Mouse (Mus musculus) forebrain, embryonic 10.5 days (tissue): Measurements from ENCODE around the gene Grk6. TPM values are rescaled to one million over a fixed set of nuclear protein-coding genes. Genes with fewer than 3 reads are reported as not detected.

Experiments
- DNase-seq: peaks from one replicate; pipeline ENCODE4 v3.0.0-alpha.2; 2017; ENCODE audit warnings: low spot score; ENCODE audit errors: extremely low spot score
- H3K27ac ChIP-seq: fragments of 300-500 bp; sonication (generic); 2 replicates; pipeline ENCODE4 v1.5.1; 2016; ENCODE audit warnings: mild to moderate bottlenecking
- H3K27me3 ChIP-seq: fragments of 300-500 bp; sonication (generic); 2 replicates; pipeline ENCODE4 v1.6.1; 2016; ENCODE audit warnings: mild to moderate bottlenecking; ENCODE audit not compliant: poor library complexity, severe bottlenecking
- H3K36me3 ChIP-seq: fragments of 300-500 bp; sonication (generic); replicated peaks from 2 replicates; pipeline ENCODE4 v1.6.1; 2016; ENCODE audit warnings: mild to moderate bottlenecking, moderate library complexity
- H3K4me1 ChIP-seq: fragments of 300-500 bp; sonication (generic); 2 replicates; pipeline ENCODE4 v1.6.1; 2016
- H3K4me3 ChIP-seq: fragments of 300-500 bp; sonication (generic); 2 replicates; pipeline ENCODE4 v1.5.1; 2016; ENCODE audit warnings: mild to moderate bottlenecking, moderate library complexity
- H3K9me3 ChIP-seq: fragments of 300-500 bp; sonication (generic); 2 replicates; pipeline ENCODE4 v1.6.1; 2016; ENCODE audit warnings: mild to moderate bottlenecking, moderate library complexity
- WGBS: fragments of 180-500 bp; shearing (Covaris S2); methylation state at CpG from one replicate; pipeline ENCODE4 v1.1.7; 2016; 5-methylcytosine and 5-hydroxymethylcytosine counted together
- polyA plus RNA-seq: library from polyadenylated mRNA; unstranded; fragments of >200 nt; fragmentation: Nextera tagmentation; extraction: Ambion mirVana; gene quantifications from 2 replicates; pipeline ENCODE4 v1.2.1, GENCODE M21; 2016

Gene Grk6
- polyA plus RNA-seq, 1 experiment from 2014 or later = 44.8 TPM

- H3K4me1 ChIP-seq = peaks cover 20% of the 10 kb centered on the region
- no peaks in the 10 kb centered on the region for H3K27me3 ChIP-seq
- H3K4me3 ChIP-seq = no peak overlapping the region
- WGBS = 95% methylated on average over 16 of the region's 16 CpGs
- no peak overlapping the region for H3K27ac ChIP-seq
- peaks cover 98% of the 10 kb centered on the region for H3K36me3 ChIP-seq
- DNase-seq = no peak
- no peaks in the 10 kb centered on the region for H3K9me3 ChIP-seq
Observed at GRCm38 (mm10) chr13:55451785-55452549, 7.1 kb downstream of the Grk6 start.

DNA sequence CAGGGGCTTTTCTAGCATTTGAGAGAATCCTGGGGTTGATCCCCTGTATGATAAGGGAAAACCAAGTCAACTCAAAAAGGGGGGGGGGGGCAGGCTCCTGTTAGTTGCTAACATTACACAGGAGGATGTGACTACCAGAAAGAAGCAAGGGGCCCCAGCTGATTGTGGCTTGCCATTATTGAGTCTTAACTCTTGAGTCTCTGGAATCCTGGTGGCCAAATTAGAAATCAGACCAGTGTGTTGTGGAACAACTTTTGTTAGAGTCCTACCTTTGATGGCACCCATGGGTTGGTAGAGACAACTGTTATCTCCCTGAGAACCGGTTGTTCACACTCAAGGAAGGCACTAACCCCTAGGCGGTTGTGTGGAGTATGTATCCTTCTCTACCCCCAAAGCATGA lies 18.1 kb downstream of the Grk6 start:
- peaks cover 59% of the 10 kb centered on the region for H3K4me1 ChIP-seq
- H3K9me3 ChIP-seq = no peaks in the 10 kb centered on the region
- no peak overlapping the region for H3K4me3 ChIP-seq
- 46% methylated on average over 2 of the region's 2 CpGs for WGBS
- no peak overlapping the region for H3K27ac ChIP-seq
- peaks cover 49% of the 10 kb centered on the region for H3K36me3 ChIP-seq
- no peak for DNase-seq
- no peaks in the 10 kb centered on the region for H3K27me3 ChIP-seq

DNA sequence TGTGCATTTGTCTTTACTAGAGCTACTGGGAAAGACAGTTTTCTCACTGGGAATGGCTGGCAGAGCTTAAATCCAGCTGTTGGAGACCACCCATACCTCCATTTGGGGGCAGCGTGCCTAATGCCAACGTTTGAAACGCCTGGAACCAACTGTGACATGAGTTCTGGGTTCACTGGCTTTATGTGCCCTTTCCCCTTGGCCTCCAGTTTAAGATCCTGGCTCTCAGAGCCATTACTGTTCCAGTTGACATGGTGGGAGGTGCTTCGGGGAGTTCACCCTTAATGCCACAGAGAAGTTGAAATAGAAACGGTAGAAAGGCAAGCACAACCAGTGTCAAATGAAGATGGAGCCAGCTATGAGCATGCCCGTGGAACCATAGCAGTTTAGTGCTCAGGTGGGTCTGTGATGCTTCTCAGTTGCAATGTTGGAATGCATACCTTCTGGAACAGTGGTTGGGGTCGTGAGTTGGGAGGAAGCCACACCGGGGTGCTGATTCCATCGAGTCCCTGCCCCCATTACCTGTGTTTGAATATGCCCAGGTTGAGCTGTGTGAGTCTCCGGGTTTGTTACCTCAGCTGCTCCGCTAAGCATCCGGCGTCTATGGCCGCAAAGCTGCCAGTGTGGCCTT lies 18.6 kb downstream of the Grk6 start:
- Histone ChIP-seq H3K27me3 (no peaks in the 10 kb centered on the region), H3K4me3 (peak overlapping the region; percentile 76), H3K4me1 (peaks cover 64% of the 10 kb centered on the region), H3K9me3 (no peaks in the 10 kb centered on the region), H3K27ac (peak overlapping the region; percentile 97), H3K36me3 (peaks cover 43% of the 10 kb centered on the region)
- no peak for DNase-seq
- WGBS = 10% methylated on average over 14 of the region's 14 CpGs

- Histone ChIP-seq H3K27ac (peak within 1 kb of the TSS; percentile 97), H3K4me3 (peak within 1 kb of the TSS; percentile 76), H3K27me3 (0 out of 2 replicates have a peak, but pooled peaks cover under 1% of the 10 kb centered on the region), H3K9me3 (no peaks in the 10 kb centered on the region), H3K36me3 (peaks cover 36% of the 10 kb centered on the region), H3K4me1 (peaks cover 72% of the 10 kb centered on the region)
- peak; percentile 84 for DNase-seq
- under 1% methylated on average over 80 of the region's 84 CpGs for WGBS
Observed at GRCm38 (mm10) chr13:55464027-55464884, 19.4 kb downstream of the Grk6 start, which contains the start of gene Prr7. Prr7 (plus strand) TSS chr13:55464267.

DNA sequence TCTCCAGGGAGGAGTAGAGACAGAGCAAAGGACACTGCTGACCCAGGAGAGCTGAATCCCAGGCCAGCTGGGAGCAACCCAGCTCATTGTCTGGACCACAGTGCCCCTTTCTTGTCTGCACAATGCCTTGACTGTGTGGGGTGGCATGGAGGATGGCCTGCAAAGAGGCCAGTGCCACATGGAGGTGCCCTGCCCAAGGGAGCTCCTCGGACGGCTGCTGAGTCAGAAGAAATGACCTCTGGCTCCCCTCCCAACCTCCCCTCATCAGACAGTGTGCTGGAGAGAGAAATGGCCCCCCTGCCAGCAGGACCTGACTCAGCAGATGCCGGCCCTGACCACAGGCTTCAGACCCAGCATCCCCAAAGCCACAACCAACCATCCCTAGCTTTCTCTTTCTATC lies 20.3 kb downstream of the Grk6 start:
- Histone ChIP-seq H3K27ac (peak overlapping the region; percentile 97), H3K4me3 (peak overlapping the region; percentile 76), H3K27me3 (0 out of 2 replicates have a peak, but pooled peaks cover 10% of the 10 kb centered on the region), H3K9me3 (no peaks in the 10 kb centered on the region), H3K36me3 (peaks cover 26% of the 10 kb centered on the region), H3K4me1 (peaks cover 81% of the 10 kb centered on the region)
- peak; percentile 62 for DNase-seq
- 6% methylated on average over 3 of the region's 3 CpGs for WGBS

- Histone ChIP-seq H3K27ac (peak overlapping the region; percentile 97), H3K4me3 (peak overlapping the region; percentile 76; the same call in 1 of the 2 replicates), H3K27me3 (0 out of 2 replicates have a peak, but pooled peaks cover 14% of the 10 kb centered on the region), H3K4me1 (peaks cover 88% of the 10 kb centered on the region), H3K36me3 (peaks cover 19% of the 10 kb centered on the region), H3K9me3 (no peaks in the 10 kb centered on the region)
- WGBS = 81% methylated on average over 5 of the region's 5 CpGs
- no peak for DNase-seq
Observed at GRCm38 (mm10) chr13:55465830-55466440, 21.1 kb downstream of the Grk6 start.

- 0 out of 2 replicates have a peak, but pooled peaks cover 14% of the 10 kb centered on the region for H3K27me3 ChIP-seq
- H3K36me3 ChIP-seq = peaks cover 12% of the 10 kb centered on the region
- H3K9me3 ChIP-seq = no peaks in the 10 kb centered on the region
- DNase-seq = no peak
- H3K4me1 ChIP-seq = peaks cover 100% of the 10 kb centered on the region
- H3K4me3 ChIP-seq = no peak overlapping the region
- H3K27ac ChIP-seq = peak overlapping the region; percentile 16; the same call in 1 of the 2 replicates
- WGBS = 52% methylated on average over 13 of the region's 13 CpGs
Observed at GRCm38 (mm10) chr13:55468851-55469560, 24.1 kb downstream of the Grk6 start.

- Histone ChIP-seq H3K27me3 (0 out of 2 replicates have a peak, but pooled peaks cover 14% of the 10 kb centered on the region), H3K4me1 (peaks cover 100% of the 10 kb centered on the region), H3K36me3 (peaks cover 25% of the 10 kb centered on the region), H3K9me3 (no peaks in the 10 kb centered on the region), H3K27ac (peak overlapping the region; percentile 88), H3K4me3 (peak overlapping the region; percentile 77; the same call in 1 of the 2 replicates)
- WGBS = 48% methylated on average over 9 of the region's 9 CpGs
- no peak for DNase-seq
Observed at GRCm38 (mm10) chr13:55470372-55470771, 25.5 kb downstream of the Grk6 start.

DNA sequence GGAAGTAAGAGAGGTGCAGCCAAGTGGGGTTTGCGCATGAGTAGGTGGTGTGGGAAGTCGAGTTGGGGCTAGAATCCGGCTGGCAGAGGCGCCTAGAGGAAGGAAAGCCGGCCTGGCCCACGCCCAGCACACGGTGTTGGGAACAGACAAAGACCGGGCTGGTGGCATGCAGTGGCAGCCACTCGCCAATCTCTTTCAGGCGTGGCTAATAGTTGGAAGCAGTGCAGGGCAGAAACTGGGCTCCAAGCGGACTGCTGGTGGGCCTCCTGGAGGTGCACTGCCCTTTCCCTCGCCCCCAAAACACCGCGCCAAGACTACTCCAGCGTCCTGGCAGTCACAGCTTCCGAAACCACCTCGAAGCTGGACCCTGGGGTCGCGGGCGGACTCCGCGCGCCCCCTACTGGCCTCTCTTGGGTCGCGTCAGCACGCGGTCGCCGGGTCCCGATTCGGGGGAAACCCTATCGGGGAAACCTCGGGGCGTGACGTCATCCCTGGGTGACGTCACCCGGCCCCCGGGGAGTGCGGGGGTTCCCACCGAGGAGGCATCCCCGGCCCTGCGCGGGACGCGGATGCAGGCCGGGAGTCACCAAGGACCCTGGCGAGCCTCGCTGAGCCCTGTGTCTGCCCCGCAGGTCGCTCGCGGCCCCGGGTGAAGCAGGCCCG lies 26.4 kb downstream of the Grk6 start:
- H3K4me1 ChIP-seq = peaks cover 100% of the 10 kb centered on the region
- DNase-seq = peak; percentile 94

GRCm38 (mm10) chr13:55471819-55472131 lies 26.9 kb downstream of the Grk6 start:
- Histone ChIP-seq H3K27ac (peak overlapping the region; percentile 88), H3K27me3 (0 out of 2 replicates have a peak, but pooled peaks cover 14% of the 10 kb centered on the region), H3K4me3 (peak overlapping the region; percentile 77), H3K4me1 (peaks cover 99% of the 10 kb centered on the region), H3K9me3 (no peaks in the 10 kb centered on the region), H3K36me3 (peaks cover 39% of the 10 kb centered on the region)
- under 1% methylated on average over 31 of the region's 31 CpGs for WGBS
- DNase-seq = no peak

More for the DNA sequence above, 26.4 kb downstream of the Grk6 start:
- H3K27ac ChIP-seq = peak overlapping the region; percentile 88
- 0 out of 2 replicates have a peak, but pooled peaks cover 14% of the 10 kb centered on the region for H3K27me3 ChIP-seq
- peaks cover 35% of the 10 kb centered on the region for H3K36me3 ChIP-seq
- no peaks in the 10 kb centered on the region for H3K9me3 ChIP-seq
- WGBS = 1% methylated on average over 54 of the region's 54 CpGs
- H3K4me3 ChIP-seq = peak overlapping the region; percentile 77
